Mouse (Mus musculus): ENCODE measurements at regions not wholly inside any gene's neighbourhood (a gene's known extent, or its start where the extent isn't known, plus 50 kb on each side); places are given as distances from the start of the nearest gene placed in this dataset.

- no peaks in the 10 kb centered on the region for H3K27me3 ChIP-seq (ENCODE audit: low read depth, poor library complexity, severe bottlenecking)
- H3K4me1 ChIP-seq, result no peaks in the 10 kb centered on the region
- H3K4me3 ChIP-seq, result no peak overlapping the region
- H3K36me3 ChIP-seq, result no peaks in the 10 kb centered on the region
- no peaks in the 10 kb centered on the region for H3K9me3 ChIP-seq (replicated peaks)
- H3K27ac ChIP-seq, result no peak overlapping the region
- no peak for DNase-seq (ENCODE audit: low spot score)
- 85% methylated on average over 5 of the region's 5 CpGs for WGBS
Observed at GRCm38 (mm10) chr8:98515246-98515645, 901.0 kb downstream of the Cdh8 start.

GRCm38 (mm10) chr8:98496793-98497192, 919.5 kb downstream of the Cdh8 start:
- 82% methylated on average over 3 of the region's 3 CpGs for WGBS
- Histone ChIP-seq H3K27me3 (ENCODE audit: low read depth, poor library complexity, severe bottlenecking) (no peaks in the 10 kb centered on the region), H3K4me3 (no peak overlapping the region), H3K27ac (no peak overlapping the region), H3K9me3 (replicated peaks) (no peaks in the 10 kb centered on the region), H3K36me3 (no peaks in the 10 kb centered on the region), H3K4me1 (no peaks in the 10 kb centered on the region)
- DNase-seq (ENCODE audit: low spot score), result no peak

GRCm38 (mm10) chr8:98463375-98464030, 952.8 kb downstream of the Cdh8 start:
- Histone ChIP-seq H3K9me3 (replicated peaks) (no peaks in the 10 kb centered on the region), H3K4me3 (no peak overlapping the region), H3K4me1 (no peaks in the 10 kb centered on the region), H3K27ac (no peak overlapping the region), H3K27me3 (ENCODE audit: low read depth, poor library complexity, severe bottlenecking) (no peaks in the 10 kb centered on the region), H3K36me3 (no peaks in the 10 kb centered on the region)
- 53% methylated on average over 3 of the region's 3 CpGs for WGBS
- DNase-seq (ENCODE audit: low spot score), result no peak

GRCm38 (mm10) chr8:98455539-98455938, 960.7 kb downstream of the Cdh8 start:
- Histone ChIP-seq H3K27me3 (ENCODE audit: low read depth, poor library complexity, severe bottlenecking) (no peaks in the 10 kb centered on the region), H3K4me3 (no peak overlapping the region), H3K36me3 (no peaks in the 10 kb centered on the region), H3K9me3 (replicated peaks) (no peaks in the 10 kb centered on the region), H3K4me1 (no peaks in the 10 kb centered on the region), H3K27ac (no peak overlapping the region)
- no peak for DNase-seq (ENCODE audit: low spot score)
- WGBS, result 90% methylated on average over 1 of the region's 1 CpGs
